Mouse (Mus musculus): Measurements from ENCODE around the gene Swap70. TPM values are rescaled to one million over a fixed set of nuclear protein-coding genes. Genes with fewer than 3 reads are reported as not detected.
A peak's percentile ranks its signal among the peaks of the same experiment; 100 is the strongest.

Gene Swap70
- total RNA-seq, 2 experiments from 2014 or later: 9.4 to 10.8 TPM

DNA sequence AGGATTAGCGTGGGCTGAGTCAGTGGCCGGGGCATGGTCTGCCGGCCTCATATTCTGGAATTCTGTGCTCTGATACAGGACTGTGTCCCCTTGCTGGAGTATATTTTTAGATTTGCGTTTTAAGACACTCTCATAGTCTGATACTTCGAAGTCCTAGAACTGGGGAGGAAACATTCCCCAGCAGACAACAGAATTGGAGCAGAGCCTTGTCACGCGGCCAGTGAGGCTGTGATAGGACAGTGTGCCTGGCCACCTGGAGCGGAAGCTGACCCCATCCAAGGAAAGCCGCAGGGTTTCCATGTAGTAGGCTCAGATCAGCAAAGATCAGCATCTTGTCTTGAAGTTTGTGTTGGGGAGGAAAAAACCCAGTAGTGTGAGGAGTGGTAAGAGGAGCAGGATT lies 23.6 kb downstream of the Swap70 start:
- no peak for DNase-seq (ENCODE audit: low spot score in 2 of 2)
- Histone ChIP-seq H3K27ac (no peak overlapping the region), H3K4me3 (no peak overlapping the region)
- no peak for TF ChIP-seq CTCF (conservative IDR thresholded peaks at IDR 0.05)

GRCm38 (mm10) chr7:110246526-110246925 lies 25.0 kb downstream of the Swap70 start:
- no peak overlapping the region for H3K27ac ChIP-seq
- H3K4me3 ChIP-seq: no peak overlapping the region
- DNase-seq (ENCODE audit: low spot score in 2 of 2): no peak
- TF ChIP-seq CTCF (conservative IDR thresholded peaks at IDR 0.05): no peak

DNA sequence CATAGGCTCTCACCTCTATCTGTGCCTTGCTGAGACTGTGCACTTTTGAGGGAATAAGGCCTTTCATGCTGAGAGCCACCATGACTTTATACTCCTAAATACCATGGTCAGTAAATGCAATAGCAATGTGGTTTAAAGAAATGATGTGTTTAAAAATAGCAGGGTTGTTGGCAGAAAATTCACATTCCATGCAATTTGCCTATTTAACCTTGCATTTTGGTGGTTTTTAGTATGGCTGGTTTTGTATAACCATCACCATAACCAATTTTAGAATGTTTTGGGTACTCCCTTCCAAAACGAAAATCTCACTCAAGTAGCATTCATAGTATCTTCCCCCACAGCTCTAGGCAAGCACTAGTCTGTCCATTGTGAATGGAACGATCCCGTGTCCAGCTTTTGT lies 26.3 kb downstream of the Swap70 start:
- Histone ChIP-seq H3K27ac (no peak overlapping the region), H3K4me3 (no peak overlapping the region)
- no peak for DNase-seq (ENCODE audit: low spot score in 2 of 2)
- TF ChIP-seq CTCF (conservative IDR thresholded peaks at IDR 0.05): no peak

DNA sequence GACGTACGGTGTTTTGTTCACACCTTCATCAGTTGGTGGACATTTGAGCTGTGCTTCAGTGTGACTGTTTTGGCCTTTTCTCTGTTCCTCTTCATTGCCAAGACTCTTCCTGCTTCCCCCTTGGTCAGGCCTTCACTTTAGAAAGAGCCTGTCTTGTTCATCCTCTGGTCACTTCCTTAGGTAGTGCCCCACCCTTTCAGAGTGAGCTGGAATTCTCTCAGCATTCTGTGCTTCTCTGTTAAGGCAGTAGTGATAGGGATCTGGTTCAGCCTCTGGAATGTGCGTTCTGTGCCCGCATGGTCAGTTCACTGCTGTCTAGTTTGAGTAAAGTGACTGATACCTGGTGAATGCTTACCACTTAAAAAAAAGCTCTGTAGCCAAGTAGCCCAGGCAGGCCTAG lies 27.2 kb downstream of the Swap70 start:
- Histone ChIP-seq H3K27ac (no peak overlapping the region), H3K4me3 (no peak overlapping the region)
- no peak for DNase-seq (ENCODE audit: low spot score in 2 of 2)
- TF ChIP-seq CTCF (conservative IDR thresholded peaks at IDR 0.05): no peak

- Histone ChIP-seq H3K4me3 (no peak overlapping the region), H3K27ac (no peak overlapping the region)
- DNase-seq (ENCODE audit: low spot score in 2 of 2): no peak
- TF ChIP-seq CTCF (conservative IDR thresholded peaks at IDR 0.05): no peak
These were observed 32.4 kb downstream of the Swap70 start for GRCm38 (mm10) chr7:110253861-110254260.

GRCm38 (mm10) chr7:110254395-110254794 lies 32.9 kb downstream of the Swap70 start:
- no peak for TF ChIP-seq CTCF (conservative IDR thresholded peaks at IDR 0.05)
- DNase-seq (ENCODE audit: low spot score in 2 of 2): no peak
- no peak overlapping the region for H3K4me3 ChIP-seq
- H3K27ac ChIP-seq: no peak overlapping the region

- DNase-seq (ENCODE audit: low spot score in 2 of 2): no peak
- Histone ChIP-seq H3K4me3 (no peak overlapping the region), H3K27ac (no peak overlapping the region)
- TF ChIP-seq CTCF (conservative IDR thresholded peaks at IDR 0.05): no peak
These were observed 35.5 kb downstream of the Swap70 start for GRCm38 (mm10) chr7:110257059-110257458.

GRCm38 (mm10) chr7:110258196-110258950 lies 36.9 kb downstream of the Swap70 start:
- Histone ChIP-seq H3K27ac (no peak overlapping the region; the same call in 1 of the 2 replicates), H3K4me3 (no peak overlapping the region)
- DNase-seq (ENCODE audit: low spot score in 2 of 2): no peak
- no peak for TF ChIP-seq CTCF (conservative IDR thresholded peaks at IDR 0.05)

- Histone ChIP-seq H3K27ac (peak overlapping the region; percentile 68), H3K4me3 (no peak overlapping the region)
- no peak for TF ChIP-seq CTCF (conservative IDR thresholded peaks at IDR 0.05)
- peak; percentile 17 to 21 for DNase-seq (ENCODE audit: low spot score in 2 of 2)
These were observed 38.6 kb downstream of the Swap70 start for GRCm38 (mm10) chr7:110259966-110260711.

- no peak overlapping the region for H3K4me3 ChIP-seq
- no peak for DNase-seq (ENCODE audit: low spot score in 2 of 2)
- no peak for TF ChIP-seq CTCF (conservative IDR thresholded peaks at IDR 0.05)
These were observed 40.3 kb downstream of the Swap70 start for GRCm38 (mm10) chr7:110261807-110262206.

DNA sequence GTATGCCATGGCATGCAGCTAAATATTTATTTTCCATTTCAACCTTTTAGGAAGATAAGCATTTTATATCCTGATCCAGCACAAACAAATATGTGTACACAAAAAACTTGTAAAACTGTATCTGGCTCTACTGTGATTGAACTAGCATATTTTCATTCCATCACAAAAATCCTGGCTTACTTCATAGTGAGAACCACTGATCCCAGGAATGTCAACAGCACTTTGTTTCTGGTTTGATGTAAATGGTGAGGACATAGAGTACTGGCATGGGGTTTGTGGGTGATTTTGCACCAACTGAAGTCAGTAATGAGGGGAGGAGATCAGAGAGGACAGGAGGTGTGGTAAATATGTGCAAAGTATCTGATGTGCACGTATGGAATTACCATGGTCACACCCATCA lies 41.1 kb downstream of the Swap70 start:
- TF ChIP-seq CTCF (conservative IDR thresholded peaks at IDR 0.05): no peak
- H3K27ac ChIP-seq: no peak overlapping the region

More at GRCm38 (mm10) chr7:110261807-110262206, 40.3 kb downstream of the Swap70 start:
- H3K27ac ChIP-seq: no peak overlapping the region

GRCm38 (mm10) chr7:110263474-110263873 lies 42.0 kb downstream of the Swap70 start:
- no peak overlapping the region for H3K27ac ChIP-seq
- no peak overlapping the region for H3K4me3 ChIP-seq
- TF ChIP-seq CTCF (conservative IDR thresholded peaks at IDR 0.05): no peak
- DNase-seq (ENCODE audit: low spot score in 2 of 2): no peak

More for the DNA sequence above, 41.1 kb downstream of the Swap70 start:
- DNase-seq (ENCODE audit: low spot score in 2 of 2): no peak
- no peak overlapping the region for H3K4me3 ChIP-seq

DNA sequence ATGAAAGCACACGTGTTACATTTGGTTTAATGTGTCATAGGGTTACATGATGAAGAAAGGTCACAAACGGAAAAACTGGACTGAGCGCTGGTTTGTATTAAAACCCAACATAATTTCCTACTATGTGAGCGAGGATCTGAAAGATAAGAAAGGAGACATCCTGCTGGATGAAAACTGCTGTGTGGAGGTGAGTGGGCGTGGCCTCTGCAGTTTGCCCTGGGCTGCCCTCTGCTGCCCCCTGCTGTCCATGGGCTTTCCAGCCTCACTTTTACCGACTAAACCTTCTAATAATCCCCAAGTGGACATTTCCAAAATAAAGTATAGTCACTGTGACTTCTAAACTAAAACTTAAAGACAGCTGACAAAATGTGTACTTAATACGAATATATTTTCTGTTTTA lies 44.3 kb downstream of the Swap70 start:
- Histone ChIP-seq H3K27ac (no peak overlapping the region), H3K4me3 (no peak overlapping the region)
- DNase-seq (ENCODE audit: low spot score in 2 of 2): peak; percentile 73 to 90
- peak; percentile 98 for TF ChIP-seq CTCF (conservative IDR thresholded peaks at IDR 0.05)
